Mouse (Mus musculus): ENCODE measurements around the gene Ap4b1.
"Not testable (repeated sequence)": the region's sequence is repeated elsewhere in the genome, so short reads cannot be mapped to it uniquely, and the experiment has no call there.

Ap4b1 gene

GRCm38 (mm10) chr3:103799507-103799906 lies 9.8 kb upstream of the Ap4b1 start:
- DNase-seq (ENCODE audit: low read depth in 1 of 2, low spot score in 2 of 2) = no peak

GRCm38 (mm10) chr3:103801631-103802531 lies 7.4 kb upstream of the Ap4b1 start:
- peak; percentile 51 for DNase-seq (ENCODE audit: low read depth in 1 of 2, low spot score in 2 of 2)

GRCm38 (mm10) chr3:103802861-103803260 lies 6.5 kb upstream of the Ap4b1 start:
- no peak for DNase-seq (ENCODE audit: low read depth in 1 of 2, low spot score in 2 of 2)

- no peak for DNase-seq (ENCODE audit: low read depth in 1 of 2, low spot score in 2 of 2)
Measured at GRCm38 (mm10) chr3:103805671-103806070, 3.6 kb upstream of the Ap4b1 start.

GRCm38 (mm10) chr3:103809799-103810150 lies 455 bp downstream of the Ap4b1 start:
- DNase-seq (ENCODE audit: low read depth in 1 of 2, low spot score in 2 of 2) = no peak

- no peak for DNase-seq (ENCODE audit: low read depth in 1 of 2, low spot score in 2 of 2)
Measured at GRCm38 (mm10) chr3:103810967-103811366, 1.6 kb downstream of the Ap4b1 start.

GRCm38 (mm10) chr3:103827548-103827947 lies 18.2 kb downstream of the Ap4b1 start:
- DNase-seq (ENCODE audit: low read depth in 1 of 2, low spot score in 2 of 2) = no peak

GRCm38 (mm10) chr3:103829036-103829435 lies 19.7 kb downstream of the Ap4b1 start:
- DNase-seq (ENCODE audit: low read depth in 1 of 2, low spot score in 2 of 2) = no peak

- not testable (repeated sequence) for DNase-seq (ENCODE audit: low read depth in 1 of 2, low spot score in 2 of 2)
Measured at GRCm38 (mm10) chr3:103830681-103831080, 21.4 kb downstream of the Ap4b1 start.

GRCm38 (mm10) chr3:103831146-103831545 lies 21.8 kb downstream of the Ap4b1 start:
- no peak for DNase-seq (ENCODE audit: low read depth in 1 of 2, low spot score in 2 of 2)

GRCm38 (mm10) chr3:103832426-103832825 lies 23.1 kb downstream of the Ap4b1 start, which contains the start of gene Bcl2l15:
Gene Bcl2l15 (plus strand): TSS chr3:103832601.
- no peak for DNase-seq (ENCODE audit: low read depth in 1 of 2, low spot score in 2 of 2)

GRCm38 (mm10) chr3:103834001-103834400 lies 24.7 kb downstream of the Ap4b1 start:
- no peak for DNase-seq (ENCODE audit: low read depth in 1 of 2, low spot score in 2 of 2)

GRCm38 (mm10) chr3:103835272-103835950 lies 26.1 kb downstream of the Ap4b1 start:
- DNase-seq (ENCODE audit: low read depth in 1 of 2, low spot score in 2 of 2) = no peak

GRCm38 (mm10) chr3:103835951-103836310 lies 26.6 kb downstream of the Ap4b1 start:
- no peak for DNase-seq (ENCODE audit: low read depth in 1 of 2, low spot score in 2 of 2)

- DNase-seq (ENCODE audit: low read depth in 1 of 2, low spot score in 2 of 2) = no peak
Measured at GRCm38 (mm10) chr3:103836453-103836852, 27.1 kb downstream of the Ap4b1 start.

GRCm38 (mm10) chr3:103839711-103840110 lies 30.4 kb downstream of the Ap4b1 start:
- DNase-seq (ENCODE audit: low read depth in 1 of 2, low spot score in 2 of 2) = no peak

- DNase-seq (ENCODE audit: low read depth in 1 of 2, low spot score in 2 of 2) = not testable (repeated sequence)
Measured at GRCm38 (mm10) chr3:103840195-103840594, 30.9 kb downstream of the Ap4b1 start.

- DNase-seq (ENCODE audit: low read depth in 1 of 2, low spot score in 2 of 2) = peak; percentile 50 to 54
Measured at GRCm38 (mm10) chr3:103840946-103841345, 31.6 kb downstream of the Ap4b1 start.

GRCm38 (mm10) chr3:103850644-103851363 lies 41.5 kb downstream of the Ap4b1 start:
- DNase-seq (ENCODE audit: low read depth in 1 of 2, low spot score in 2 of 2) = no peak

GRCm38 (mm10) chr3:103851481-103851880 lies 42.2 kb downstream of the Ap4b1 start:
- DNase-seq (ENCODE audit: low read depth in 1 of 2, low spot score in 2 of 2) = no peak

GRCm38 (mm10) chr3:103851882-103852281 lies 42.6 kb downstream of the Ap4b1 start:
- no peak for DNase-seq (ENCODE audit: low read depth in 1 of 2, low spot score in 2 of 2)

Data from monocyte, adult 2 months (primary cell).